ENCODE assay signal across 8 mouse cellular contexts in the genomic region with DNA sequence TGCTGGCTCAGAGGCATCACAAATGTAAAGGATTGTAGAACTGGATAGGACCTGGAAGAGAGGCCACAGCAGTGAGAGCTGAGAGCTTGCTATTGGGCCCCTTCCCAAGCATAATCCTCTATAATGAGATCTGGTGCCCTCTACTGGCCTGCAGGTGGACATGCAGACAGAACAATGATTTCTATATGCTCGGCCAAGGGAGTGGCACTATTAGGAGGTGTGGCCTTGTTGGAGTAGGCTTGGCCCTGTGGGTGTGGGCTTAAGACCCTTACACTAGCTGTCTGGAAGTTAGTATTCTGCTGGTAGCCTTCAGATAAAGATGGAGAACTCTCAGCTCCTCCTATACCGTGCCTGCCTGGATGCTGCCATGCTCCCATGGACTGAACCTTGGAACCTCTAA. TPM values are rescaled to one million over a fixed set of nuclear protein-coding genes. Genes with fewer than 3 reads are reported as not detected.
DNase-seq lines count a peak whose midpoint lies in the region; ATAC-seq and TF ChIP-seq lines count a peak whose summit lies in the region.
"Had no signal": no experiment of that assay in that cellular context is flagged by ENCODE, and none has a peak within 500 bp of the region (broad histone marks: within the 10 kb centered on the region; RNA-seq: fewer than 3 reads in every experiment).

No protein-coding gene starts in this region.

- H3K36me3 ChIP-seq in MEL (ENCODE audit: control insufficient read depth in 1 of 2, insufficient read depth in 2 of 2, low read length in 2 of 2) = peaks cover 0 to 3% of the 10 kb centered on the region in 2 experiments; a peak in 1 of 4 replicates
- H3K36me3 ChIP-seq in heart, embryonic 11.5 days (ENCODE audit: control insufficient read depth, insufficient read depth, low read length) = no peaks in the 10 kb centered on the region
- H3K36me3 ChIP-seq in kidney, postnatal 0 days (ENCODE audit: insufficient read depth, low read length) = no peaks in the 10 kb centered on the region

- H3K9ac ChIP-seq in MEL (ENCODE audit: control insufficient read depth, low read depth, low read length, poor library complexity, severe bottlenecking) = no peak overlapping the region
- H3K9ac ChIP-seq in heart, embryonic 11.5 days (ENCODE audit: low read depth, low read length) = no peak overlapping the region
- H3K9ac ChIP-seq in kidney, postnatal 0 days (ENCODE audit: low read depth, low read length) = no peak overlapping the region

- H3K4me1 ChIP-seq in MEL (ENCODE audit: control insufficient read depth in 1 of 2, insufficient read depth in 2 of 2, low read length in 2 of 2) = peaks cover 0 to 5% of the 10 kb centered on the region in 2 experiments; a peak in 1 of 4 replicates
- peaks cover 6% of the 10 kb centered on the region; the same call in 1 of the 2 replicates for H3K4me1 ChIP-seq in heart, embryonic 11.5 days (ENCODE audit: control insufficient read depth, insufficient read depth, low read length)
- H3K4me1 ChIP-seq in kidney, postnatal 0 days (replicated peaks; ENCODE audit: insufficient read depth, low read length) = 0 out of 2 replicates have a peak, but pooled peaks cover 3% of the 10 kb centered on the region

- peak; percentile 70 for DNase-seq in MEL (ENCODE audit: low read depth, low spot score)
- peak; percentile 79 to 82 for DNase-seq in cerebellum, postnatal 10 days
- peak; percentile 89 for DNase-seq in kidney, postnatal 0 days (ENCODE audit: low spot score)
- DNase-seq in lung, postnatal 14 days = peak; percentile 64
- DNase-seq in right cerebral cortex, postnatal 14 days = peak; percentile 38

- H3K27me3 ChIP-seq in MEL (ENCODE audit: control insufficient read depth in 1 of 2, insufficient read depth in 2 of 2, low read length in 2 of 2) = no peaks in the 10 kb centered on the region; a peak in 3 of 4 replicates
- H3K27me3 ChIP-seq in heart, embryonic 11.5 days (ENCODE audit: control insufficient read depth, insufficient read depth, low read length) = no peaks in the 10 kb centered on the region
- H3K27me3 ChIP-seq in kidney, postnatal 0 days (ENCODE audit: insufficient read depth, low read length) = no peaks in the 10 kb centered on the region

- TF ChIP-seq RAD21 in MEL (IDR thresholded peaks at IDR 0.05; ENCODE audit: low read depth, low read length) = peak; percentile 66

- H3K4me3 ChIP-seq in MEL (ENCODE audit: control insufficient read depth in 1 of 2, insufficient read depth in 1 of 2, low read depth in 2 of 2, low read length in 2 of 2) = no peak overlapping the region
- H3K4me3 ChIP-seq in heart, embryonic 11.5 days (ENCODE audit: low read depth, low read length) = no peak overlapping the region
- no peak overlapping the region for H3K4me3 ChIP-seq in kidney, postnatal 0 days (replicated peaks; ENCODE audit: low read depth, low read length)

- no peak overlapping the region for H3K27ac ChIP-seq in MEL (ENCODE audit: control insufficient read depth, low read depth, low read length)
- no peak overlapping the region for H3K27ac ChIP-seq in heart, embryonic 11.5 days (ENCODE audit: low read depth, low read length)
- no peak overlapping the region for H3K27ac ChIP-seq in kidney, postnatal 0 days

- TF ChIP-seq POLR2A in MEL (IDR thresholded peaks at IDR 0.05; ENCODE audit: control insufficient read depth in 1 of 2, insufficient read depth in 1 of 2, low read depth in 1 of 2, low read length in 2 of 2, poor library complexity in 1 of 2) = no peak

- ATAC-seq in CD4-positive, CD25-positive, alpha-beta regulatory T cell, adult 4 months = peak; percentile 98
- ATAC-seq in heart, embryonic 11.5 days (replicated peaks; ENCODE audit: insufficient number of reproducible peaks, low FRiP score, low TSS enrichment) = peak; percentile 22; the same call in 1 of the 2 replicates
- peak; percentile 68 for ATAC-seq in kidney, postnatal 0 days (replicated peaks; ENCODE audit: low FRiP score, low read depth)

- peak; percentile 61 to 69 (median 66) for TF ChIP-seq CTCF in MEL (IDR thresholded peaks at IDR 0.05 in 2 of 3, conservative IDR thresholded peaks at IDR 0.05 in 1 of 3; ENCODE audit: control insufficient read depth in 1 of 3, insufficient read depth in 1 of 3, low read depth in 2 of 3, low read length in 3 of 3, poor library complexity in 1 of 3, severe bottlenecking in 1 of 3)
- peak; percentile 95 for TF ChIP-seq CTCF in kidney, postnatal 0 days (IDR thresholded peaks at IDR 0.05; ENCODE audit: low read depth)

- no peak overlapping the region for H3K4me2 ChIP-seq in heart, embryonic 11.5 days
- no peak overlapping the region for H3K4me2 ChIP-seq in kidney, postnatal 0 days (ENCODE audit: low read length)

- no peak for TF ChIP-seq EP300 in MEL (IDR thresholded peaks at IDR 0.05; ENCODE audit: low read depth in 1 of 2, low read length in 2 of 2)

- H3K79me2 ChIP-seq in MEL (ENCODE audit: control insufficient read depth, insufficient read depth, low read length, poor library complexity) = no peaks in the 10 kb centered on the region

- H3K9me3 ChIP-seq in MEL (replicated peaks; ENCODE audit: insufficient read depth, low read length) = no peaks in the 10 kb centered on the region
- no peaks in the 10 kb centered on the region for H3K9me3 ChIP-seq in heart, embryonic 11.5 days (replicated peaks; ENCODE audit: control insufficient read depth, low read length)
- no peaks in the 10 kb centered on the region for H3K9me3 ChIP-seq in kidney, postnatal 0 days (replicated peaks; ENCODE audit: low read length)

- WGBS in heart, embryonic 11.5 days (ENCODE audit: insufficient replicate concordance) = 7% methylated on average over 2 of the region's 2 CpGs
- 6% methylated on average over 2 of the region's 2 CpGs for WGBS in kidney, postnatal 0 days

TF ChIP-seq in MEL, 35 proteins besides CTCF, POLR2A, EP300 and RAD21:
- no peak for TF ChIP-seq ELF1 (IDR thresholded peaks at IDR 0.05; ENCODE audit: low read depth, low read length)
- no peak for TF ChIP-seq ETS1 (IDR thresholded peaks at IDR 0.05; ENCODE audit: low read depth, low read length)
- TF ChIP-seq MYC (IDR thresholded peaks at IDR 0.05; ENCODE audit: low read depth, low read length) = no peak
- peak; percentile 55 for TF ChIP-seq ZC3H11A (IDR thresholded peaks at IDR 0.05; ENCODE audit: low read depth, low read length)
- TF ChIP-seq GABPA (IDR thresholded peaks at IDR 0.05; ENCODE audit: low read depth, low read length) = no peak
- 0 out of 2 replicates have a peak, but pooled peaks have one; percentile 16 for TF ChIP-seq HCFC1 (IDR thresholded peaks at IDR 0.05; ENCODE audit: low read depth, low read length)
- no peak for TF ChIP-seq RCOR1 (IDR thresholded peaks at IDR 0.05; ENCODE audit: low read depth, low read length)
- no peak for TF ChIP-seq POLR2AphosphoS2 (IDR thresholded peaks at IDR 0.05; ENCODE audit: low read length)
- no peak for TF ChIP-seq MXI1 (IDR thresholded peaks at IDR 0.05; ENCODE audit: low read depth, low read length)
- TF ChIP-seq MYB (IDR thresholded peaks at IDR 0.05; ENCODE audit: low read depth, low read length) = no peak
- TF ChIP-seq TAL1 (IDR thresholded peaks at IDR 0.05; ENCODE audit: low read length) = no peak
- TF ChIP-seq TBP (IDR thresholded peaks at IDR 0.05; ENCODE audit: low read depth, low read length) = no peak
- TF ChIP-seq USF2 (IDR thresholded peaks at IDR 0.05; ENCODE audit: borderline replicate concordance in 1 of 2, insufficient read depth in 1 of 2, low read depth in 1 of 2, low read length in 2 of 2) = no peak
- TF ChIP-seq SMC3 (IDR thresholded peaks at IDR 0.05; ENCODE audit: low read depth, low read length) = peak; percentile 61

RNA-seq across cellular contexts. Expression of gene Gm1113, which starts 17.0 kb away (rescaled TPM):
- polyA plus RNA-seq in CD4-positive, CD25-positive, alpha-beta regulatory T cell, adult 4 months (2017; shearing (Covaris generic)) = not detected
- total RNA-seq in MEL (2012; rRNA removed) = not detected in 2 replicates
- polyA plus RNA-seq in MEL (2012; ENCODE audit: insufficient read depth in 1 of 2, insufficient read length in 2 of 2, low read depth in 1 of 2, low replicate concordance in 2 of 2, missing spikeins in 1 of 2) = not detected
- not detected in 2 replicates for polyA plus RNA-seq in heart, embryonic 11.5 days (2014; fragmentation: Nextera tagmentation; extraction: Ambion mirVana)
- not detected in 2 replicates for polyA plus RNA-seq in kidney, postnatal 0 days (2015; fragmentation: Nextera tagmentation; extraction: Ambion mirVana)
- total RNA-seq: layer of hippocampus, postnatal 25 days had no signal

RNA-seq across cellular contexts. Expression of gene Ddx25, which starts 23.2 kb away (rescaled TPM):
- under 1 TPM; 0.05 to 0.11 TPM for polyA plus RNA-seq in CD4-positive, CD25-positive, alpha-beta regulatory T cell, adult 4 months (2017; shearing (Covaris generic))
- 0.33 and 0.35 TPM in 2 replicates for total RNA-seq in MEL (2012; rRNA removed)
- under 1 TPM in 1 of 2 experiments, not detected in 1; 0.35 TPM for polyA plus RNA-seq in MEL (2012; ENCODE audit: insufficient read depth in 1 of 2, insufficient read length in 2 of 2, low read depth in 1 of 2, low replicate concordance in 2 of 2, missing spikeins in 1 of 2)
- polyA plus RNA-seq in heart, embryonic 11.5 days (2014; fragmentation: Nextera tagmentation; extraction: Ambion mirVana) = 2.5 TPM in 2 replicates
- polyA plus RNA-seq in kidney, postnatal 0 days (2015; fragmentation: Nextera tagmentation; extraction: Ambion mirVana) = 0.96 and 0.97 TPM in 2 replicates

RNA-seq across cellular contexts. Expression of gene Pus3, which starts 23.3 kb away (rescaled TPM):
- 10 to 100 TPM; 24.2 to 27.3 TPM for polyA plus RNA-seq in CD4-positive, CD25-positive, alpha-beta regulatory T cell, adult 4 months (2017; shearing (Covaris generic))
- 20.0 and 23.8 TPM in 2 replicates for total RNA-seq in MEL (2012; rRNA removed)
- 10 to 100 TPM in 1 of 2 experiments, not detected in 1; 15.8 TPM for polyA plus RNA-seq in MEL (2012; ENCODE audit: insufficient read depth in 1 of 2, insufficient read length in 2 of 2, low read depth in 1 of 2, low replicate concordance in 2 of 2, missing spikeins in 1 of 2)
- 16.8 and 17.6 TPM in 2 replicates for polyA plus RNA-seq in heart, embryonic 11.5 days (2014; fragmentation: Nextera tagmentation; extraction: Ambion mirVana)
- 20.0 and 20.2 TPM in 2 replicates for polyA plus RNA-seq in kidney, postnatal 0 days (2015; fragmentation: Nextera tagmentation; extraction: Ambion mirVana)

RNA-seq across cellular contexts. Expression of gene Pate2, which starts 35.0 kb away (rescaled TPM):
- not detected for polyA plus RNA-seq in CD4-positive, CD25-positive, alpha-beta regulatory T cell, adult 4 months (2017; shearing (Covaris generic))
- total RNA-seq in MEL (2012; rRNA removed) = 0.16 and 0.23 TPM in 2 replicates
- polyA plus RNA-seq in MEL (2012; ENCODE audit: insufficient read depth in 1 of 2, insufficient read length in 2 of 2, low read depth in 1 of 2, low replicate concordance in 2 of 2, missing spikeins in 1 of 2) = under 1 TPM in 1 of 2 experiments, not detected in 1; 0.29 TPM
- polyA plus RNA-seq in heart, embryonic 11.5 days (2014; fragmentation: Nextera tagmentation; extraction: Ambion mirVana) = 0.46 and 0.73 TPM in 2 replicates
- polyA plus RNA-seq in kidney, postnatal 0 days (2015; fragmentation: Nextera tagmentation; extraction: Ambion mirVana) = 0.28 and 0.36 TPM in 2 replicates

RNA-seq across cellular contexts. Expression of gene Hyls1, which starts 35.1 kb away (rescaled TPM):
- polyA plus RNA-seq in CD4-positive, CD25-positive, alpha-beta regulatory T cell, adult 4 months (2017; shearing (Covaris generic)) = 1 to 10 TPM; 4.4 to 7.4 TPM
- 10.6 and 13.6 TPM in 2 replicates for total RNA-seq in MEL (2012; rRNA removed)
- polyA plus RNA-seq in MEL (2012; ENCODE audit: insufficient read depth in 1 of 2, insufficient read length in 2 of 2, low read depth in 1 of 2, low replicate concordance in 2 of 2, missing spikeins in 1 of 2) = 10 to 100 TPM in 1 of 2 experiments, not detected in 1; 10.5 TPM
- polyA plus RNA-seq in heart, embryonic 11.5 days (2014; fragmentation: Nextera tagmentation; extraction: Ambion mirVana) = 15.4 and 16.0 TPM in 2 replicates
- polyA plus RNA-seq in kidney, postnatal 0 days (2015; fragmentation: Nextera tagmentation; extraction: Ambion mirVana) = 7.6 and 8.1 TPM in 2 replicates

Comparison
In these comparisons a context has a peak if more than half of its experiments do, and no peak if none do; other contexts are left out.
1. ATAC-seq: peak in every context shown above with its lines; median percentile 98 in CD4-positive, CD25-positive, alpha-beta regulatory T cell, adult 4 months; 68 in kidney, postnatal 0 days; 22 in heart, embryonic 11.5 days.
2. DNase-seq: peak in every context shown above with its lines; median percentile 89 in kidney, postnatal 0 days; 80 in cerebellum, postnatal 10 days; 70 in MEL; 64 in lung, postnatal 14 days; 38 in right cerebral cortex, postnatal 14 days.